Mouse (Mus musculus): Measurements from ENCODE around the gene Pgls. TPM values are rescaled to one million over a fixed set of nuclear protein-coding genes. Genes with fewer than 3 reads are reported as not detected.

The Pgls gene
- polyA plus RNA-seq, 1 experiment from 2014 or later: 239 TPM

DNA sequence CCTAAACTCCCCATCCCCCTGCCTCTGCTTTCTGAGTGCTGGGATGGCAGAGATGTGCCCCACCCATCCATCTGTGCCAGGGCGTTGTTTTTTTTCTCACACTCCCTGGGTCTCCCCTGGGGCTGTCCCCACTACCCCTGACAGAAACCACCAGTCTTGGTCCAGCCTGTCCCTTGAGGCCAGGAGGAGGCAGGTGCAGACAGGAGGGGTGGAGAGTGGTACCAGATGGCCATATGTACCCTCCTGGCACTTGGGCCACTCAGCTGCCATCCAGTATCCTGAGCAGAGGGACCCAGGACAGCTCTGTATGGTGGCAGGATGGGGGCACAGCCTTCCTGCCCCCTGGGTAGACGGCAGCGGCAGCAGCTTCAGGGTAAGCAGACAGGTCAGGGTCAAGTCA is 5.5 kb downstream of the Pgls start, which contains the start of gene Fam129c:
Gene Fam129c, plus strand, starts transcription at position 198 of the 400 bp plus-strand sequence.
- 88% methylated on average over 3 of the region's 3 CpGs for WGBS
- peaks cover 7% of the 10 kb centered on the region for H3K4me1 ChIP-seq (ENCODE audit: control insufficient read depth, insufficient read depth, low read length)
- H3K4me2 ChIP-seq (ENCODE audit: low read depth, severe bottlenecking): no peak within 1 kb of the TSS
- H3K27ac ChIP-seq (replicated peaks; ENCODE audit: low read depth, low read length): no peak within 1 kb of the TSS
- peaks cover 13% of the 10 kb centered on the region for H3K27me3 ChIP-seq (ENCODE audit: control insufficient read depth, insufficient read depth, low read length)
- H3K9me3 ChIP-seq (ENCODE audit: control insufficient read depth, low read length): no peaks in the 10 kb centered on the region
- H3K4me3 ChIP-seq (ENCODE audit: low read depth, low read length): no peak within 1 kb of the TSS
- no peak for ATAC-seq (ENCODE audit: insufficient number of reproducible peaks, low FRiP score, low TSS enrichment, low read depth)
- no peak within 1 kb of the TSS for H3K9ac ChIP-seq (ENCODE audit: low read length)
- H3K36me3 ChIP-seq (ENCODE audit: control insufficient read depth, insufficient read depth, low read length): no peaks in the 10 kb centered on the region
- no peak for DNase-seq (ENCODE audit: low spot score)

DNA sequence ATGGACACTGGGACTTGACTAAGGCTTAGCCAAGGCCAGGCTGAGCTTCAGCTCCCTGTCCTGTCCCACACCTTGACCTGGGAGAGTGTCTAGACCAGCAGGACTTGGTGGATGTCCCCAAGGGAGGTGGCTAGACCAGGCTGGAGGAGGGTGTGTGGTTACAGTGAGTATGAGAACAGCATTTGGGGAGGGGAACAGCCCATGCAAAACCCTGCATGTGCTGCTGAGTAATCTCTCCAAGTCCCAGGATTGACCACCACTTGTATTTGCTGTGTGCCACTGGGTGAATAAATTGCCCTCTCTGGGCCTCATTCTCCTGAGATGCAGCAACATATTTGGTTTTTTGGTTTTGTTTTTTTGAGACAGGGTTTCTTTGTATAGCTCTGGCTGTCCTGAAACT is 6.4 kb downstream of the Pgls start:
- Histone ChIP-seq H3K36me3 (ENCODE audit: control insufficient read depth, insufficient read depth, low read length) (no peaks in the 10 kb centered on the region), H3K9ac (ENCODE audit: low read length) (no peak overlapping the region), H3K4me3 (ENCODE audit: low read depth, low read length) (no peak overlapping the region), H3K4me2 (ENCODE audit: low read depth, severe bottlenecking) (no peak overlapping the region), H3K4me1 (ENCODE audit: control insufficient read depth, insufficient read depth, low read length) (peaks cover 7% of the 10 kb centered on the region), H3K9me3 (ENCODE audit: control insufficient read depth, low read length) (no peaks in the 10 kb centered on the region), H3K27ac (replicated peaks; ENCODE audit: low read depth, low read length) (no peak overlapping the region), H3K27me3 (ENCODE audit: control insufficient read depth, insufficient read depth, low read length) (peaks cover 17% of the 10 kb centered on the region)
- no peak for ATAC-seq (ENCODE audit: insufficient number of reproducible peaks, low FRiP score, low TSS enrichment, low read depth)
- DNase-seq (ENCODE audit: low spot score): no peak

DNA sequence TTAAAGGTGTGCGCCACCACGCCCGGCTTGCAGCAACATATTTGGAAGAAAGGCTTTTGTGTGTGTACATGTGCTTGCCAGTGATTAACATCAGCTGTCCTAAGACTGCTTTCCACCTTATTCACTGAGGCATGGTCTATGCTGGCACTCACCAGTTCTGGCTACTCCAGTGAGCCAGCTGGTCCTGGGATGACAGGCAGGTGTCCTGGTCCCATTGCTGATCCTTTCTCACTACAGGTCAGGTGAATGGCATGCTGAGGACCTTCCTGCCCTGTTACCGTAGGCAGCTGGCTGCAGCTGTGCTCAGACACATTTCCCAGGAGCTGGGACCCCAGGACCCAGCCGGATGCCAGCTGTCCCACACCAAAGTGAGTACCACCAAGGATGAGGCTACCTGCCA is 6.9 kb downstream of the Pgls start:
- H3K9me3 ChIP-seq (ENCODE audit: control insufficient read depth, low read length): no peaks in the 10 kb centered on the region
- WGBS: 87% methylated on average over 5 of the region's 5 CpGs
- no peak overlapping the region for H3K4me2 ChIP-seq (ENCODE audit: low read depth, severe bottlenecking)
- H3K9ac ChIP-seq (ENCODE audit: low read length): no peak overlapping the region
- H3K27ac ChIP-seq (replicated peaks; ENCODE audit: low read depth, low read length): no peak overlapping the region
- DNase-seq (ENCODE audit: low spot score): no peak
- H3K27me3 ChIP-seq (ENCODE audit: control insufficient read depth, insufficient read depth, low read length): peaks cover 19% of the 10 kb centered on the region
- H3K4me1 ChIP-seq (ENCODE audit: control insufficient read depth, insufficient read depth, low read length): peaks cover 9% of the 10 kb centered on the region
- no peaks in the 10 kb centered on the region for H3K36me3 ChIP-seq (ENCODE audit: control insufficient read depth, insufficient read depth, low read length)
- ATAC-seq (ENCODE audit: insufficient number of reproducible peaks, low FRiP score, low TSS enrichment, low read depth): no peak
- no peak overlapping the region for H3K4me3 ChIP-seq (ENCODE audit: low read depth, low read length)

DNA sequence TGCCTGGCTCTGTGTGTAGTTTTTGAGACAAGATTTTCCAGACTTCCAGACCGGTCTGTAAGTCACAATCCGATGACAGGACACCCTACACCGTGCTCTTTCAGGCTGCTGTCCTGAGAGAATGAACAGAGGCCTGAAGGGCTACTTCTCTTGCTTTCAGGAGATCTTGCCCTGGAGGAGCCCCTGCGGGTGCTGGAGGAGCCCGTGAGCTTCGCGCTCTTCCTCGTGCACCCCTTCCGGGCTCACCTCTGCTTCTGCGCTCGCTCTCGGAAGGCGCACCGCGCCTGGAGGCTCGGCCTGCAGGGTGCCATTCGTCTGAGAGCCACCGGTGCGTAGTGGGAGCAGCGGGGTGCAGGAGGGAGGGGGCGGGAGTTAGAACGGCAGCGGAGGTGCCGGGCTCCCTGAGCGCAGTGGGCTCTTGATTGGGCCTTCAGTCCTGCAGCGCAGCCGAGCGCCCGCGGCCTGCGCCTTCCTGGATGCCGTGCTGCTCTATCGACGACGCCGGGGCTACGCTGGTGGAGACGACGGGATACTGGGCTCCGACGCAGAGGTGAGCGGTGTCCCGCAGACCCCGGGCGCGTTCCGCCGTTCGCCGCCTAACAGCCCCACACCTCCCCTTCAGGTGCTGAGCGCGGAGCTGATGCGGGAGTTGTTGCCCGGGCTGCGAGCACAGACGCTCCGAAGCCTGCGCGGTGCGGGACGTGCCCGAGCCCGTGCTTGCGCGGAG is 10.1 kb downstream of the Pgls start:
- Histone ChIP-seq H3K4me1 (ENCODE audit: control insufficient read depth, insufficient read depth, low read length) (peaks cover 9% of the 10 kb centered on the region), H3K4me3 (ENCODE audit: low read depth, low read length) (peak overlapping the region; percentile 35), H3K9ac (ENCODE audit: low read length) (peak overlapping the region; percentile 45; the same call in 1 of the 2 replicates), H3K27me3 (ENCODE audit: control insufficient read depth, insufficient read depth, low read length) (peaks cover 22% of the 10 kb centered on the region), H3K36me3 (ENCODE audit: control insufficient read depth, insufficient read depth, low read length) (no peaks in the 10 kb centered on the region), H3K4me2 (ENCODE audit: low read depth, severe bottlenecking) (peak overlapping the region; percentile 67), H3K27ac (replicated peaks; ENCODE audit: low read depth, low read length) (no peak overlapping the region), H3K9me3 (ENCODE audit: control insufficient read depth, low read length) (no peaks in the 10 kb centered on the region)
- DNase-seq (ENCODE audit: low spot score) (peak; percentile 54), ATAC-seq (ENCODE audit: insufficient number of reproducible peaks, low FRiP score, low TSS enrichment, low read depth) (peak; percentile 10; the same call in 1 of the 2 replicates)
- WGBS: 3% methylated on average over 65 of the region's 65 CpGs

DNA sequence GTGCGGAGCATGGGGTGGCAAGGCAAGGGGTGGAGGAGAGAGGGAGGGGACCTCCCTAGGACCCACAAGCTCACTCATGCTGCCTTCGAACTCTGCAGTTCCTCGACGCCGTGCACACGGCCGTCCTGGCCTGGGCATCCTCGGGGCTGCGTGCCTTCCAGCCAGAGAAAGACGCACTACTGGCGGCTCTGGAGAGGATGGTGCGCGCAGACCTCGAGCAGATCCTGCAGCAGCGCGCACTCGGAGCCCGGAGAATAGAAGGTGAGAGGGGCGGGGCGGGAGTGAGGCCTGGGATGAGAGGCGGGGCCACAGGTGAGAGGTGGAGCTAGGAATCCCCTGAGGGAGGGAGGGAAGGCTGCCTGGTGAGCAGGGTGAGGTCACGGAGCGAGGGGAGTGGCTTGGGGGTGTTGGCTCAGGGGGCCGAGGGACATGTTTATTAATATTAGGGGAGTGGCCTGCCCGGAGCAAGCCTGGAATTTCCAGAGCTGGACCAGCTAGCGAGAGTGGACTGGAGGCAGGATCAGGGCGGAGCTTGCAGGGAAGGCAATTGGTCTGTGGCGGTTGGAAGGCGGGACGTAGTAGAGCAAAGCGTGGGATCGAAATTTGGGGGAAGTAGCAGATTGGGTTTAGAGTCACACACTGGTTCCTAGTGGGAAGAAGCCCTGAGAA is 10.8 kb downstream of the Pgls start:
- Histone ChIP-seq H3K36me3 (ENCODE audit: control insufficient read depth, insufficient read depth, low read length) (no peaks in the 10 kb centered on the region), H3K27ac (replicated peaks; ENCODE audit: low read depth, low read length) (no peak overlapping the region), H3K4me3 (ENCODE audit: low read depth, low read length) (peak overlapping the region; percentile 35), H3K9ac (ENCODE audit: low read length) (peak overlapping the region; percentile 45; the same call in 1 of the 2 replicates), H3K4me1 (ENCODE audit: control insufficient read depth, insufficient read depth, low read length) (peaks cover 9% of the 10 kb centered on the region), H3K4me2 (ENCODE audit: low read depth, severe bottlenecking) (peak overlapping the region; percentile 67), H3K27me3 (ENCODE audit: control insufficient read depth, insufficient read depth, low read length) (peaks cover 22% of the 10 kb centered on the region), H3K9me3 (ENCODE audit: control insufficient read depth, low read length) (no peaks in the 10 kb centered on the region)
- peak; percentile 86 for DNase-seq (ENCODE audit: low spot score)
- under 1% methylated on average over 32 of the region's 32 CpGs for WGBS
- ATAC-seq (ENCODE audit: insufficient number of reproducible peaks, low FRiP score, low TSS enrichment, low read depth): peak; percentile 76

DNA sequence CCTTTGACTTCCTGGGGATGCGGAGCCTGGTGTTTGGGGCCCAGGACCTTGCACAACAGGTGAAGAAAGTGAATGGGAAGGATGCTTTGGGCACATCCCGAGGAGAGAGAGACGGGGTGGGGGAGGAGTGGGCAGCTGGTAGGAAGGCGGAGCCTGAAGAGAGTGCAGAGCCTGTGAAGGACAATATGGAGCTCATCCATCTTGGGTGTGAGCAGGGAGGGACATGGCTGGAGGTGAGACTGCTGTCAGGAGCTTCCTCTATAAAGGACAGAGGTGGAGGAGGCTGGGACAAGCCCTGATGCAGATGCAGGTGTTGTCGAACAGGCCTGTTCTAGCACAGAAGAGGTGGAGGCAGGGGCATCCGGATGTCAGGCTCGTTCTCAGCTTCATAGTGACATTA is 12.0 kb downstream of the Pgls start:
- Histone ChIP-seq H3K36me3 (ENCODE audit: control insufficient read depth, insufficient read depth, low read length) (no peaks in the 10 kb centered on the region), H3K9ac (ENCODE audit: low read length) (no peak overlapping the region), H3K27me3 (ENCODE audit: control insufficient read depth, insufficient read depth, low read length) (peaks cover 22% of the 10 kb centered on the region), H3K4me3 (ENCODE audit: low read depth, low read length) (no peak overlapping the region), H3K9me3 (ENCODE audit: control insufficient read depth, low read length) (no peaks in the 10 kb centered on the region), H3K27ac (replicated peaks; ENCODE audit: low read depth, low read length) (no peak overlapping the region), H3K4me1 (ENCODE audit: control insufficient read depth, insufficient read depth, low read length) (peaks cover 9% of the 10 kb centered on the region), H3K4me2 (ENCODE audit: low read depth, severe bottlenecking) (no peak overlapping the region)
- DNase-seq (ENCODE audit: low spot score) (no peak), ATAC-seq (ENCODE audit: insufficient number of reproducible peaks, low FRiP score, low TSS enrichment, low read depth) (no peak)
- 53% methylated on average over 7 of the region's 7 CpGs for WGBS

DNA sequence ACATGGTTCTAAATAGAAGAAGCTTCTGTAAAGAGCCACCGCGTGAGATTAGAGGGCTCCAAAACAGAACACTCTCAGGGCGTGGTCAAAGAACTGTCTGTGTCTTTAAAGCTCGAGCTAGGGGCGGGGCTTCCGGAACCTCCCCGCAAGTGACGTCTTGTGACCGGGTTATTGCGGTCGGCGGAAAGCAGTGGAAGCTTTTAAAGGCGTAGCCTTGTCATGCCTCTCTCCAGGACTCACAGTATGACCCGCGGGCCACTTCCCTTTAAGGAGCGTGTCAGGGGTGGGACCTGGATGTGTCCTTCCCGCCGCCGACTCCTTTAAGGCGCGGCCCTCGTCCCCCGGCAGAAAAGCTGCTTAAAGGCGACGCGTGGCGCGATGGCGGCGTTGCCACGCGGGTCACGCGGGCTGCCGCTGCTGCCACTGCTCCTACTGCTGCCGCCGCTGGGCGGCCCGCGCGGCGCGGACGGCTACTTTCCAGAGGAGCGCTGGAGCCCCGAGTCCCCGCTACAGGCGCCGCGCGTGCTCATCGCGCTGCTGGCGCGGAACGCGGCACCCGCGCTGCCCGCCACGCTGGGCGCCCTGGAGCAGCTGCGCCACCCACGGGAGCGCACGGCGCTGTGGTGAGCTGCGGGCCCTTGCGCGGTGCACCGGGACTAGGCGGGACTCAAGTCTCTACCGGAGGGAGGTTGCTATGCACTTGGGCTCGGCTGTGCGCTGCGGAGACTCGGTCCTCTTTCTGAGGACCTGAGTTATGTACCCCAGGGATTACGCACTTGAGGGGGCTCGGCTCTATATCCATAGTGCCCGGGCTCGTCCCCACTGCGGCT is 19.1 kb downstream of the Pgls start, which contains the start of gene Colgalt1:
Gene Colgalt1, plus strand, starts transcription at position 177 of the 830 bp plus-strand sequence.
- DNase-seq (ENCODE audit: low spot score) (peak; percentile 96), ATAC-seq (ENCODE audit: insufficient number of reproducible peaks, low FRiP score, low TSS enrichment, low read depth) (peak; percentile 98)
- WGBS: under 1% methylated on average over 73 of the region's 82 CpGs
- peak within 1 kb of the TSS; percentile 82 for H3K4me2 ChIP-seq (ENCODE audit: low read depth, severe bottlenecking)
- no peaks in the 10 kb centered on the region for H3K27me3 ChIP-seq (ENCODE audit: control insufficient read depth, insufficient read depth, low read length)
- peak within 1 kb of the TSS; percentile 87 for H3K9ac ChIP-seq (ENCODE audit: low read length)
- peaks cover 8% of the 10 kb centered on the region for H3K4me1 ChIP-seq (ENCODE audit: control insufficient read depth, insufficient read depth, low read length)
- H3K4me3 ChIP-seq (ENCODE audit: low read depth, low read length): peak within 1 kb of the TSS; percentile 91
- peak within 1 kb of the TSS; percentile 58; the same call in 1 of the 2 replicates for H3K27ac ChIP-seq (replicated peaks; ENCODE audit: low read depth, low read length)
- no peaks in the 10 kb centered on the region for H3K9me3 ChIP-seq (ENCODE audit: control insufficient read depth, low read length)
- H3K36me3 ChIP-seq (ENCODE audit: control insufficient read depth, insufficient read depth, low read length): peaks cover 6% of the 10 kb centered on the region; the same call in 1 of the 2 replicates

DNA sequence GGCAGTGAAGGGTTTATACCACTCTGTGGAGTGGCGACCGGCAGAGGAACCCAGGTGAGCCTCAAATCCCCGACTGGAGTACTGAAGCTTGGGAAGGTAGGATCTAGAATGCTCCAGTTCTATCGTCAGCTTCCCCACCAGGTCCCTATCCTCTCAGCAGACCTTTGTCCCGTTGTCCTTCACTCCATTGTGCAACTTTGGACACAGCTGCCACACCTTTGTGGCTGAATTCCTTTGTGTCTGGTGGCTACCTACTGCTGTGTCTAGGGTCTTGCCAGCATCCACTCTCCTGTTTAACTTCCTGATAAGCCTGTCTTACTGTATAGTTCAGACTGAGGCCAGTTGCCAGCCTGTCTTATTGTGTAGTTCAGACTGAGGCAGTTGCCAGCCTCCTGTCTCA is 20.2 kb downstream of the Pgls start:
- peak overlapping the region; percentile 82 for H3K4me2 ChIP-seq (ENCODE audit: low read depth, severe bottlenecking)
- H3K4me1 ChIP-seq (ENCODE audit: control insufficient read depth, insufficient read depth, low read length): peaks cover 8% of the 10 kb centered on the region
- peak overlapping the region; percentile 91 for H3K4me3 ChIP-seq (ENCODE audit: low read depth, low read length)
- H3K9ac ChIP-seq (ENCODE audit: low read length): peak overlapping the region; percentile 87; the same call in 1 of the 2 replicates
- no peak for ATAC-seq (ENCODE audit: insufficient number of reproducible peaks, low FRiP score, low TSS enrichment, low read depth)
- H3K27ac ChIP-seq (replicated peaks; ENCODE audit: low read depth, low read length): no peak overlapping the region
- H3K9me3 ChIP-seq (ENCODE audit: control insufficient read depth, low read length): no peaks in the 10 kb centered on the region
- WGBS: 52% methylated on average over 5 of the region's 5 CpGs
- peaks cover 12% of the 10 kb centered on the region; the same call in 1 of the 2 replicates for H3K36me3 ChIP-seq (ENCODE audit: control insufficient read depth, insufficient read depth, low read length)
- no peaks in the 10 kb centered on the region for H3K27me3 ChIP-seq (ENCODE audit: control insufficient read depth, insufficient read depth, low read length)
- no peak for DNase-seq (ENCODE audit: low spot score)

All from limb, embryonic 11.5 days (tissue).